Mouse (Mus musculus) intestine, embryonic 15.5 days (tissue): Measurements from ENCODE around the gene Tmprss9. TPM values are rescaled to one million over a fixed set of nuclear protein-coding genes. Genes with fewer than 3 reads are reported as not detected.

Experiments used
- ATAC-seq: fragments of 200-750 bp; cut with Nextera tagmentation; 2 replicates; pipeline ENCODE4 v1.8.0; 2017; ENCODE audit warnings: moderate TSS enrichment, moderate library complexity
- H3K27ac ChIP-seq: fragments of 300-500 bp; sonication (generic); 2 replicates; pipeline ENCODE4 v1.5.1; 2015; ENCODE audit warnings: mild to moderate bottlenecking, inconsistent platforms
- H3K27me3 ChIP-seq: fragments of 300-500 bp; sonication (generic); replicated peaks from 2 replicates; pipeline ENCODE4 v1.6.1; 2015; ENCODE audit warnings: inconsistent platforms
- H3K36me3 ChIP-seq: fragments of 300-500 bp; sonication (generic); 2 replicates; pipeline ENCODE4 v1.6.1; 2015; ENCODE audit warnings: inconsistent platforms
- H3K4me1 ChIP-seq: fragments of 300-500 bp; sonication (generic); replicated peaks from 2 replicates; pipeline ENCODE4 v1.6.1; 2015; ENCODE audit warnings: inconsistent platforms
- H3K4me2 ChIP-seq: fragments of 300-500 bp; sonication (generic); replicated peaks from 2 replicates; pipeline ENCODE4 v1.6.1; 2015; ENCODE audit warnings: mild to moderate bottlenecking, inconsistent platforms
- H3K4me3 ChIP-seq: fragments of 300-500 bp; sonication (generic); replicated peaks from 2 replicates; pipeline ENCODE4 v1.5.1; 2015; ENCODE audit warnings: inconsistent platforms
- H3K9ac ChIP-seq: fragments of 300-500 bp; sonication (generic); 2 replicates; pipeline ENCODE4 v1.6.1; 2015; ENCODE audit warnings: inconsistent platforms
- H3K9me3 ChIP-seq: fragments of 300-500 bp; sonication (generic); 2 replicates; pipeline ENCODE4 v1.6.1; 2016; ENCODE audit warnings: inconsistent platforms
- WGBS: fragments of 180-500 bp; shearing (Covaris S2); methylation state at CpG from one replicate; pipeline ENCODE4 v1.1.7; 2015; 5-methylcytosine and 5-hydroxymethylcytosine counted together
- polyA plus RNA-seq: library from polyadenylated mRNA; unstranded; fragments of >200 nt; fragmentation: Nextera tagmentation; extraction: Ambion mirVana; gene quantifications from 2 replicates; pipeline ENCODE4 v1.2.1, GENCODE M21; 2015

The Tmprss9 gene
- polyA plus RNA-seq, 1 experiment from 2014 or later, result 0.05 TPM

DNA sequence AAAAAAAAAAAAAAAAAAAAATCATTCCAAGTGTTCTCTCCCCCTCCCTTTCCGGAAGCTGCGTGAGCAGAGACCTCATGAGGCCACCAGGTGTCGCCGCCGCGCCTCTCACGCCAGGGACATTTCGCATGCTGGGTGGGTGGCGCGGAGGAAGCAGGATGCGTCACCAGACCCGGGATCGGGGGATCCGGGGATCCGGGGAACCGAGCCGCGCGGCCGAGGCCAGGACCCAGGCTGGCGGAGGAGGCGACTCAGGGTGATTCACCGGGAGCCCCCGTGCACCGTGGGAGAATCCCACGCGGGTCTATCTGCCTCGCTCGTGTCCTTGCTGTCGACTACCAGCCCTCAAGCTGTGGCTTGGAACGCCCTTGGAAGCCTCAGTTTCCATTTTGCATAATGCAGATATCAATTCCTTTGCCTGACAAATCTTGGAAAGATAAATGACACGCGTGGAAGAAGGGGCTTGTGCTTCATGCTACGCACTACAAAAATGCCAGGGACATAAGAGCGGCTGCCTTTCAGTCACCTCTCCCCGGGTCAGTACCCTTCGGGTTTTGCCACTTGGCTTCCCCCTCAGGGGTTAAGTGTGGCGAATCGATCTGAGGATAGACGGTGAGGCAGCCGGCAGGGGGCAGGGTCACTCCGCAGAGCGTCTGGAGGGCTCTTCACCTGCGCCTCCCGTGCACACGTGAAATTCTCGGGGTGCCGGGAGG is 57.1 kb downstream of the Tmprss9 start:
- Histone ChIP-seq H3K9me3 (no peaks in the 10 kb centered on the region), H3K4me3 (peak overlapping the region; percentile 55), H3K4me1 (peaks cover 46% of the 10 kb centered on the region), H3K27me3 (0 out of 2 replicates have a peak, but pooled peaks cover 2% of the 10 kb centered on the region), H3K27ac (peak overlapping the region; percentile 87), H3K36me3 (no peaks in the 10 kb centered on the region), H3K4me2 (peak overlapping the region; percentile 96), H3K9ac (peak overlapping the region; percentile 70)
- peak; percentile 66 for ATAC-seq
- under 1% methylated on average over 48 of the region's 48 CpGs for WGBS

DNA sequence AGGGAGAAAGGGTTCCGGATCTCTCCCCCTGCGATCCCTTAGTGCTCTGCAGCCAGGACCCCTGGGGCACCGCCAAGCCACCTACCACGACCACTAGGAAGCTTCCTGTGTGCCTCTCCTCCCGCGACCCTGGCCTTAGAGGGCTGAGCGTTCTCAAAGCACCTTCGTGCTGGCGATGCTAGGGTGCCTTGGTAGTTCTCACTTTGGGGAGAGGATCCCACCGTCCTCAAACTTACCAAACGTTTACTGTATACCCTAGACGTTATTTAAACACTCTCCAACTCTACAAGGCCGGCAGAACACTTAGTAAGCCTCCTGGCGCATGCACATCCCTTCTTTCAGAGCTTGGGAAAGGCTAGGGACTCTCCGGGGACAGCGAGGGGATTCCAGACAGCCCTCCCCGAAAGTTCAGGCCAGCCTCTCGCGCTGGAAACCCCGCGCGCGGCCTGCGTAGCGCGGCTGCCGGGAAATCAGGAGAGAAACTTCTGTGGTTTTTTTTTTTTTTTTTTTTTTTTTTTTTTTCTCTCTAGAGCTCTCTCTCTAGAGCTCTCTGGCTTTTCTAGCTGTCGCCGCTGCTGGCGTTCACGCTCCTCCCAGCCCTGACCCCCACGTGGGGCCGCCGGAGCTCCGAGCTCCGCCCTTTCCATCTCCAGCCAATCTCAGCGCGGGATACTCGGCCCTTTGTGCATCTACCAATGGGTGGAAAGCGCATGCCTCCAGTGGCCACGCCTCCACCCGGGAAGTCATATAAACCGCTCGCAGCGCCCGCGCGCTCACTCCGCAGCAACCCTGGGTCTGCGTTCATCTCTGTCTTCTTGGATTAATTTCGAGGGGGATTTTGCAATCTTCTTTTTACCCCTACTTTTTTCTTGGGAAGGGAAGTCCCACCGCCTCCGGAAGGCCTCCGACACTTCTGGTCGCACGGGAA is 57.9 kb downstream of the Tmprss9 start, which contains the start of gene Gadd45b:
TSS of gene Gadd45b (plus strand) at position 775 of the 928 bp plus-strand sequence.
- peaks cover 48% of the 10 kb centered on the region for H3K4me1 ChIP-seq

DNA sequence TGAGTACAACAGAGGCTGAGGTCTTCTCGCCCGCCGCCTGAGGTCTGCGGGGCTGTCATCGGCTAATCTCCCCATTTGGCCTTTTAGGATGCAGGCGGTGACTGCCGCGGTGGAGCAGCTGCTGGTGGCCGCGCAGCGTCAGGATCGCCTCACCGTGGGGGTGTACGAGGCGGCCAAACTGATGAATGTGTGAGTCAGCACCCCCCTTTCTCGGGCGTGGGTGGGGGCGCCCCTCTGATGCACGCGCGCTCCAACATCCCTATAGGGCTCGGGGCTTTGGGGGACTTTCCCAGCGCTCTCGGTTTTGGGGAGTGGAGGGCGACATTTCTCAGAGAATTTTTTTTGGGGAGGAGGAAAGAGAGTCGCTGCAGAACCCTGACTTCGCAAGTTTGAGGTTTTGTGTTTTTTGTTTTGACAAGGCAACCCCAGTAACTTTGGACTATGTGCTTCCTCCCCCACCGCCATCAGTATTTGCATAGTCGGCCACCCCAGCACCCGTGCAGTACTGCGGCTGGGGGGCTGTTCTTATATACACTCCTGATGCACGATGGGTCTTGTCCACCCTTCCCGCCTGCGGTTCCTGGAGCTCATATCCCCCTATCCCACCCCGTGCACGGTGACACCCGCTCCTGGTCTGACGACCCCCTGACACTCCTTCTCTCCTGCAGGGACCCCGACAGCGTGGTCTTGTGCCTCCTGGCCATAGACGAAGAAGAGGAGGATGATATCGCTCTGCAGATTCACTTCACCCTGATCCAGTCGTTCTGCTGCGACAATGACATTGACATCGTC is 58.9 kb downstream of the Tmprss9 start:
- no peaks in the 10 kb centered on the region for H3K36me3 ChIP-seq
- WGBS, result 1% methylated on average over 45 of the region's 45 CpGs
- H3K4me3 ChIP-seq, result peak overlapping the region; percentile 60
- H3K27me3 ChIP-seq, result peaks cover 5% of the 10 kb centered on the region; the same call in 1 of the 2 replicates
- H3K4me2 ChIP-seq, result peak overlapping the region; percentile 96
- peak overlapping the region; percentile 78 for H3K9ac ChIP-seq
- 0 out of 2 replicates have a peak, but pooled peaks have one; percentile 2 for ATAC-seq
- no peaks in the 10 kb centered on the region for H3K9me3 ChIP-seq
- peak overlapping the region; percentile 51; the same call in 1 of the 2 replicates for H3K27ac ChIP-seq
- H3K4me1 ChIP-seq, result peaks cover 56% of the 10 kb centered on the region

More for the DNA sequence above, 57.9 kb downstream of the Tmprss9 start, which contains the start of gene Gadd45b:
- under 1% methylated on average over 56 of the region's 56 CpGs for WGBS
- Histone ChIP-seq H3K36me3 (no peaks in the 10 kb centered on the region), H3K4me3 (peak within 1 kb of the TSS; percentile 60), H3K27ac (peak within 1 kb of the TSS; percentile 87), H3K9me3 (no peaks in the 10 kb centered on the region), H3K4me2 (peak within 1 kb of the TSS; percentile 96), H3K9ac (peak within 1 kb of the TSS; percentile 78), H3K27me3 (peaks cover 5% of the 10 kb centered on the region; the same call in 1 of the 2 replicates)
- ATAC-seq, result peak; percentile 89

GRCm38 (mm10) chr10:80931153-80931671 is 59.6 kb downstream of the Tmprss9 start:
- WGBS, result 20% methylated on average over 12 of the region's 14 CpGs
- Histone ChIP-seq H3K9me3 (no peaks in the 10 kb centered on the region), H3K27me3 (peaks cover 5% of the 10 kb centered on the region; the same call in 1 of the 2 replicates), H3K4me2 (peak overlapping the region; percentile 96), H3K36me3 (no peaks in the 10 kb centered on the region), H3K4me1 (peaks cover 62% of the 10 kb centered on the region), H3K9ac (peak overlapping the region; percentile 78), H3K4me3 (peak overlapping the region; percentile 60), H3K27ac (no peak overlapping the region)
- ATAC-seq, result no peak

GRCm38 (mm10) chr10:80931695-80932094 is 60.0 kb downstream of the Tmprss9 start:
- ATAC-seq, result no peak
- no peak overlapping the region for H3K27ac ChIP-seq
- no peaks in the 10 kb centered on the region for H3K9me3 ChIP-seq
- peak overlapping the region; percentile 60 for H3K4me3 ChIP-seq
- no peaks in the 10 kb centered on the region for H3K36me3 ChIP-seq
- 11% methylated on average over 26 of the region's 26 CpGs for WGBS
- 0 out of 2 replicates have a peak overlapping the region, but pooled peaks have one; percentile 49 for H3K9ac ChIP-seq
- peak overlapping the region; percentile 96 for H3K4me2 ChIP-seq
- H3K4me1 ChIP-seq, result peaks cover 67% of the 10 kb centered on the region
- peaks cover 5% of the 10 kb centered on the region; the same call in 1 of the 2 replicates for H3K27me3 ChIP-seq

GRCm38 (mm10) chr10:80932206-80932605 is 60.6 kb downstream of the Tmprss9 start:
- H3K4me3 ChIP-seq, result peak overlapping the region; percentile 60
- WGBS, result 2% methylated on average over 20 of the region's 20 CpGs
- peaks cover 72% of the 10 kb centered on the region for H3K4me1 ChIP-seq
- peak overlapping the region; percentile 49; the same call in 1 of the 2 replicates for H3K9ac ChIP-seq
- peak overlapping the region; percentile 57; the same call in 1 of the 2 replicates for H3K27ac ChIP-seq
- H3K4me2 ChIP-seq, result peak overlapping the region; percentile 96
- no peaks in the 10 kb centered on the region for H3K9me3 ChIP-seq
- peaks cover 5% of the 10 kb centered on the region; the same call in 1 of the 2 replicates for H3K27me3 ChIP-seq
- no peaks in the 10 kb centered on the region for H3K36me3 ChIP-seq
- ATAC-seq, result no peak

GRCm38 (mm10) chr10:80932700-80933420 is 61.2 kb downstream of the Tmprss9 start:
- H3K36me3 ChIP-seq, result no peaks in the 10 kb centered on the region
- peaks cover 79% of the 10 kb centered on the region for H3K4me1 ChIP-seq
- peak overlapping the region; percentile 96 for H3K4me2 ChIP-seq
- ATAC-seq, result no peak
- 4% methylated on average over 17 of the region's 17 CpGs for WGBS
- H3K27ac ChIP-seq, result peak overlapping the region; percentile 57
- no peaks in the 10 kb centered on the region for H3K9me3 ChIP-seq
- peak overlapping the region; percentile 49 for H3K9ac ChIP-seq
- H3K27me3 ChIP-seq, result peaks cover 5% of the 10 kb centered on the region; the same call in 1 of the 2 replicates
- peak overlapping the region; percentile 60 for H3K4me3 ChIP-seq

- Histone ChIP-seq H3K4me2 (peak overlapping the region; percentile 96), H3K27me3 (peaks cover 5% of the 10 kb centered on the region; the same call in 1 of the 2 replicates), H3K9me3 (no peaks in the 10 kb centered on the region), H3K36me3 (no peaks in the 10 kb centered on the region), H3K27ac (peak overlapping the region; percentile 57), H3K9ac (no peak overlapping the region), H3K4me1 (peaks cover 85% of the 10 kb centered on the region), H3K4me3 (peak overlapping the region; percentile 60; the same call in 1 of the 2 replicates)
- WGBS, result 4% methylated on average over 21 of the region's 21 CpGs
- no peak for ATAC-seq
Measured at GRCm38 (mm10) chr10:80933421-80933979, 61.9 kb downstream of the Tmprss9 start.

DNA sequence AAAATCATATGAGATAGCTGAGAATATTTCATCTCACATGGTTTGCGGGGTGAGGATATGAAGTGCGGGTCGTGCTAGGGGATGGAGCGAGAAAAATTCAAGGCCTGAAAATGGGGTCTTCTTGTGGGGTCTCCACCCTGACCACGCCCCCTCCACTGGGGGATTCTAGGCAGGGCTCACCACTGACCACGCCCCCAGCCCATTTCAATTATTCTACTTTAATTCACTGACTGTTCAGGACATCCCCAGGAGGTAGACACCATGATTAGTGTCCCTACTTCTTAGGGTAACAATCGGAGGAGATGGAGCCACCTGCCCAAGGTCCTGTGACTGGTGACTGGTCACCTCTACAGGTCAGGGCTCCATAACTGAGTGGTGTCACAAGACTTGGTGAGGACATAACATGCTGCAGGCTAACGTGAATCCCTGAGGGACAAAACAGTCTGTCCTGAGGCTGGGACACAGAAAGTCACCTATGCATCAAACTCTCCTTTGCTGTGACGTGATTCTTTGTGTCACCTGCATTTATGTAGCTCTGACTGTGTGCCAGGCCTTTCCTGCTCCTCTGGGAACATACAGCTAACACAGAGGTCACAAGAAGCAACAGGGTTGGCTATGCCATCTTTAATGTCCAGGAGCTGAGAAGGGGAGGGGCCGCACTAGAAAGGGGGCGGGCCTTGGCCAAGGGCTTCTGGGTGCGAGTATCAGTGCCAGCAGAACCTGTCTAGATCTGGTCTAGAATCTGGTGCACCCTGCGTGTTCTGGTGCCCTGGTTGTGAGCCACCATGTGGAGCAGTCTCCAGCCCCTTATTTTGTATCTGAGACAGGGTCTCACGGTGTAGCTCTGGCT is 62.7 kb downstream of the Tmprss9 start:
- peaks cover 5% of the 10 kb centered on the region; the same call in 1 of the 2 replicates for H3K27me3 ChIP-seq
- peaks cover 87% of the 10 kb centered on the region for H3K4me1 ChIP-seq
- H3K9me3 ChIP-seq, result no peaks in the 10 kb centered on the region
- no peak for ATAC-seq
- no peaks in the 10 kb centered on the region for H3K36me3 ChIP-seq
- no peak overlapping the region for H3K9ac ChIP-seq
- H3K4me3 ChIP-seq, result no peak overlapping the region
- WGBS, result 54% methylated on average over 14 of the region's 14 CpGs
- no peak overlapping the region; the same call in 1 of the 2 replicates for H3K27ac ChIP-seq
- H3K4me2 ChIP-seq, result no peak overlapping the region

- Histone ChIP-seq H3K9me3 (no peaks in the 10 kb centered on the region), H3K27ac (no peak overlapping the region), H3K4me3 (no peak overlapping the region), H3K9ac (no peak overlapping the region), H3K4me2 (peak overlapping the region; percentile 81; the same call in 1 of the 2 replicates), H3K27me3 (peaks cover 5% of the 10 kb centered on the region; the same call in 1 of the 2 replicates), H3K4me1 (peaks cover 91% of the 10 kb centered on the region), H3K36me3 (no peaks in the 10 kb centered on the region)
- WGBS, result 42% methylated on average over 3 of the region's 3 CpGs
- no peak for ATAC-seq
Measured at GRCm38 (mm10) chr10:80935241-80935640, 63.6 kb downstream of the Tmprss9 start.
